Mouse (Mus musculus) heart, adult 2 months (tissue): ENCODE measurements at regions not wholly inside any gene's neighbourhood (a gene's known extent, or its start where the extent isn't known, plus 50 kb on each side); places are given as distances from the start of the nearest gene placed in this dataset.

Experiments used
- DNase-seq, 2 experiments: peaks; one replicate each; pipeline ENCODE4 v3.0.0; 2021
- H3K27ac ChIP-seq: fragments of 200-600 bp; 2 replicates; pipeline ENCODE4 v1.8.1; 2022
- H3K27me3 ChIP-seq: fragments of 200-500 bp; 2 replicates; pipeline ENCODE4 v1.6.1; 2012; ENCODE audit warnings: mild to moderate bottlenecking, low read length, inconsistent platforms, mixed read lengths; ENCODE audit not compliant: control insufficient read depth, insufficient read depth
- H3K36me3 ChIP-seq: fragments of 200-500 bp; 2 replicates; pipeline ENCODE4 v1.6.1; 2012; ENCODE audit warnings: low read length, inconsistent platforms; ENCODE audit not compliant: control insufficient read depth, insufficient read depth
- H3K4me1 ChIP-seq: fragments of 200-500 bp; 2 replicates; pipeline ENCODE4 v1.6.1; 2011; ENCODE audit warnings: low read length; ENCODE audit not compliant: control insufficient read depth, insufficient read depth
- H3K4me3 ChIP-seq: fragments of 200-600 bp; 2 replicates; pipeline ENCODE4 v1.8.1; 2022
- H3K79me2 ChIP-seq: fragments of 200-500 bp; replicated peaks from 2 replicates; pipeline ENCODE4 v1.6.1; 2012; ENCODE audit warnings: mild to moderate bottlenecking, inconsistent platforms, low read length, moderate library complexity, mixed read lengths; ENCODE audit not compliant: control insufficient read depth, insufficient read depth
- H3K9ac ChIP-seq: fragments of 200-500 bp; 2 replicates; pipeline ENCODE4 v1.6.1; 2012; ENCODE audit warnings: low read depth, mild to moderate bottlenecking, control low read depth, inconsistent platforms, low read length, mixed read lengths
- CTCF ChIP-seq: fragments of 200-600 bp; IDR thresholded peaks from 2 replicates; pipeline ENCODE4 v1.8.1; 2022; ENCODE audit warnings: antibody characterized with exemption, mild to moderate bottlenecking, moderate library complexity
- EP300 ChIP-seq: fragments of 200-500 bp; IDR thresholded peaks from 2 replicates; pipeline ENCODE4 v1.6.1; 2011; ENCODE audit warnings: low read depth, low read length, control low read depth; ENCODE audit not compliant: insufficient read depth
- POLR2A ChIP-seq: fragments of 200-500 bp; IDR thresholded peaks from 2 replicates; pipeline ENCODE4 v1.6.1; 2011; ENCODE audit warnings: mild to moderate bottlenecking, low read depth, low read length, control low read depth; ENCODE audit not compliant: insufficient read depth
- WGBS: fragments of 180-500 bp; shearing (Covaris S2); methylation state at CpG from one replicate; pipeline ENCODE4 v1.1.7; 2018; 5-methylcytosine and 5-hydroxymethylcytosine counted together
- intact Hi-C: fragments of 180-260 bp; cut with DNase I; formaldehyde crosslinking; loops from one replicate; pipeline ENCODE4 v1.15.1; 2025

GRCm38 (mm10) chr7:133234326-133234725, 110.2 kb upstream of the Ctbp2 start:
- Histone ChIP-seq H3K27me3 (no peaks in the 10 kb centered on the region), H3K9ac (no peak overlapping the region), H3K27ac (no peak overlapping the region), H3K79me2 (no peaks in the 10 kb centered on the region), H3K36me3 (no peaks in the 10 kb centered on the region), H3K4me1 (no peaks in the 10 kb centered on the region), H3K4me3 (no peak overlapping the region)
- intact Hi-C loops, result no loop called here
- 79% methylated on average over 5 of the region's 5 CpGs for WGBS
- DNase-seq, result no peak
- TF ChIP-seq CTCF (no peak), EP300 (no peak), POLR2A (no peak)

GRCm38 (mm10) chr7:133232889-133233441, 108.8 kb upstream of the Ctbp2 start:
- DNase-seq, result no peak
- Histone ChIP-seq H3K4me1 (no peaks in the 10 kb centered on the region), H3K36me3 (no peaks in the 10 kb centered on the region), H3K27ac (no peak overlapping the region), H3K9ac (no peak overlapping the region), H3K4me3 (no peak overlapping the region), H3K27me3 (no peaks in the 10 kb centered on the region), H3K79me2 (no peaks in the 10 kb centered on the region)
- WGBS, result 86% methylated on average over 10 of the region's 10 CpGs
- TF ChIP-seq POLR2A, result no peak
- TF ChIP-seq EP300, result no peak
- no peak for TF ChIP-seq CTCF
- intact Hi-C loops, result no loop called here

DNA sequence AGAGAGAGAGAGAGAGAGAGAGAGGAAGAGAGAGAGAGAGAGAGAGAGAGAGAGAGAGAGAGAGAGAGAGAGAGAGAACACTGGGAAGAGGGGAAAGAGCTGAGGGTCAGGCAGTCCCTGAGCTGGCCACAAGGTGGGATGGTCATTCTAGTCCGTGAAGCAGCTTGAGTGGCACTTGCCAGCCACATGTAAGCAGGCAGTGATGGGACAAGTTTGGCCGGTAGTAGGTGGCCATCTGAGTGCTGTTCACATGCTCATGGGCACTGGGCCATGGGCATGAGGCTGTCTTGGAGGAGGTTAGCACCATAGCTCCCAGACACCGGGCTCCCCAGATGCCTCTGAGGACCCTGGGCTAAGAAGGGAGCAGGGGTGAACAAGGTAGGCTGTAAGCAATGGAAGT, 106.7 kb upstream of the Ctbp2 start:
- no peaks in the 10 kb centered on the region for H3K27me3 ChIP-seq
- no peak for TF ChIP-seq POLR2A
- no peak for DNase-seq
- 67% methylated on average over 3 of the region's 3 CpGs for WGBS
- no peak overlapping the region for H3K27ac ChIP-seq
- H3K36me3 ChIP-seq, result no peaks in the 10 kb centered on the region
- H3K79me2 ChIP-seq, result no peaks in the 10 kb centered on the region
- H3K4me3 ChIP-seq, result no peak overlapping the region
- intact Hi-C loops, result no loop called here
- no peak overlapping the region for H3K9ac ChIP-seq
- H3K4me1 ChIP-seq, result no peaks in the 10 kb centered on the region

- no peak for DNase-seq
- Histone ChIP-seq H3K4me3 (no peak overlapping the region), H3K4me1 (no peaks in the 10 kb centered on the region), H3K27ac (no peak overlapping the region), H3K79me2 (no peaks in the 10 kb centered on the region), H3K36me3 (no peaks in the 10 kb centered on the region), H3K27me3 (no peaks in the 10 kb centered on the region), H3K9ac (no peak overlapping the region)
- TF ChIP-seq CTCF (no peak), POLR2A (no peak), EP300 (no peak)
- 85% methylated on average over 19 of the region's 19 CpGs for WGBS
- intact Hi-C loops, result no loop called here
Measured at GRCm38 (mm10) chr7:133223948-133224652, 99.9 kb upstream of the Ctbp2 start.

DNA sequence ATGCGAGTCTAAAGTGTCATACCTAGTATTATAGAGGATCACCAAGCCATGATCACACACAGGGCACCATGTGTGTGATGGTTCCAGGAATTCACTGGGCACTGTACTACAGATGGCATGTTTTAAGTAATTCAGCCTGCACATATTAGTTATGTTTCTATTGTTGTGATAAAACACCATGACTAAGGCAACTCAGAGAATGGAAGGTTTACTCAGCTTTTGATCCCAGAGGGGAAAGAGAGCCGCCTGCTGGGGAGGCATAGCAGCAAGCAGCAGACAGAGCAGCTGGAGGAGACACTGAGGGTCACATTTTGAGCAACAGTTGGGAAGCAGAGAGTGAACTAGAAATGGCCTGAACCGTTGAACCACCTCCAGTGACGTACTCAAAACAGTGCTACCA, 88.2 kb upstream of the Ctbp2 start:
- Histone ChIP-seq H3K4me1 (no peaks in the 10 kb centered on the region), H3K9ac (no peak overlapping the region), H3K27me3 (no peaks in the 10 kb centered on the region), H3K27ac (no peak overlapping the region), H3K79me2 (no peaks in the 10 kb centered on the region), H3K36me3 (no peaks in the 10 kb centered on the region), H3K4me3 (no peak overlapping the region)
- intact Hi-C loops, result no loop called here
- DNase-seq, result no peak
- WGBS, result 62% methylated on average over 4 of the region's 4 CpGs
- TF ChIP-seq POLR2A (no peak), CTCF (peak; percentile 38), EP300 (no peak)

GRCm38 (mm10) chr7:133205704-133206103, 81.5 kb upstream of the Ctbp2 start:
- Histone ChIP-seq H3K79me2 (no peaks in the 10 kb centered on the region), H3K4me3 (no peak overlapping the region), H3K27me3 (peaks cover 1% of the 10 kb centered on the region; the same call in 1 of the 2 replicates), H3K36me3 (no peaks in the 10 kb centered on the region), H3K27ac (no peak overlapping the region), H3K9ac (no peak overlapping the region), H3K4me1 (no peaks in the 10 kb centered on the region)
- intact Hi-C loops, result no loop called here
- DNase-seq, result no peak
- 12% methylated on average over 7 of the region's 7 CpGs for WGBS
- TF ChIP-seq EP300 (no peak), POLR2A (no peak), CTCF (no peak)
